Mouse (Mus musculus) neural tube, embryonic 12.5 days (tissue): Measurements from ENCODE around the gene 4933415F23Rik. TPM values are rescaled to one million over a fixed set of nuclear protein-coding genes. Genes with fewer than 3 reads are reported as not detected.
A peak's percentile ranks its signal among the peaks of the same experiment; 100 is the strongest.

ENCODE experiments used
- ATAC-seq: fragments of 200-750 bp; cut with Nextera tagmentation; 2 replicates; pipeline ENCODE4 v1.8.0; 2017; ENCODE audit warnings: low read depth, mild to moderate bottlenecking, moderate TSS enrichment, moderate library complexity; ENCODE audit not compliant: low FRiP score
- H3K27ac ChIP-seq: fragments of 300-500 bp; sonication (generic); 2 replicates; pipeline ENCODE4 v1.5.1; 2016
- H3K27me3 ChIP-seq: fragments of 300-500 bp; sonication (generic); replicated peaks from 2 replicates; pipeline ENCODE4 v1.6.1; 2016; ENCODE audit warnings: mild to moderate bottlenecking
- H3K36me3 ChIP-seq: fragments of 300-500 bp; sonication (generic); 2 replicates; pipeline ENCODE4 v1.6.1; 2016; ENCODE audit warnings: mild to moderate bottlenecking
- H3K4me1 ChIP-seq: fragments of 300-500 bp; sonication (generic); 2 replicates; pipeline ENCODE4 v1.6.1; 2016
- H3K4me2 ChIP-seq: fragments of 300-500 bp; sonication (generic); replicated peaks from 2 replicates; pipeline ENCODE4 v1.6.1; 2016; ENCODE audit warnings: mild to moderate bottlenecking
- H3K4me3 ChIP-seq: fragments of 300-500 bp; sonication (generic); 2 replicates; pipeline ENCODE4 v1.5.1; 2016
- H3K9ac ChIP-seq: fragments of 300-500 bp; sonication (generic); 2 replicates; pipeline ENCODE4 v1.6.1; 2016; ENCODE audit warnings: mild to moderate bottlenecking
- H3K9me3 ChIP-seq: fragments of 300-500 bp; sonication (generic); 2 replicates; pipeline ENCODE4 v1.6.1; 2016; ENCODE audit warnings: mild to moderate bottlenecking
- WGBS: fragments of 180-500 bp; shearing (Covaris S2); methylation state at CpG from one replicate; pipeline ENCODE4 v1.1.7; 2016; 5-methylcytosine and 5-hydroxymethylcytosine counted together
- polyA plus RNA-seq: library from polyadenylated mRNA; unstranded; fragments of >200 nt; fragmentation: Nextera tagmentation; extraction: Ambion mirVana; gene quantifications from 2 replicates; pipeline ENCODE4 v1.2.1, GENCODE M21; 2016

Gene 4933415F23Rik
- polyA plus RNA-seq, 1 experiment from 2014 or later: not detected

DNA sequence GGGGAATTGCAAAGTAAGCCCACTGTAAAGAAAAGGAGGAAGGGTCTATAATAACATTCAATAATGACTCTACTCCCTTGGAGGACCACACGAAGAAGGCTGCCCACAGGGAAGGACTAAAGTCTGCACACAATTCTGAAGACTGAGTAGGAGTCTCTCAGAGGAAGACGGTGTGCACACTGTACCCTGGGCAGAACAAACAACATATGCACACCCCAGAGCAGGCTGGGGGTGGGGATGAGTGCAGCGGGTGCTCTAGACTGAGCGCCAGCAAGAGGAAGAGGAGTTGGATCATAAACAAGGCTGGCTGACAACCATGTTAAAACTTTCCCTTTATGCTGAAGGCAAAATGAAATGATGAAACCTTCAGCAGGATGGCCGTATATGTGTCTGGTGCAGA lies 34.3 kb downstream of the 4933415F23Rik start:
- Histone ChIP-seq H3K27me3 (no peaks in the 10 kb centered on the region), H3K4me3 (no peak overlapping the region), H3K9me3 (no peaks in the 10 kb centered on the region), H3K4me1 (no peaks in the 10 kb centered on the region), H3K27ac (no peak overlapping the region), H3K36me3 (no peaks in the 10 kb centered on the region), H3K9ac (no peak overlapping the region), H3K4me2 (no peak overlapping the region)
- ATAC-seq: no peak
- 82% methylated on average over 5 of the region's 5 CpGs for WGBS

GRCm38 (mm10) chr1:23064717-23065475 lies 37.2 kb downstream of the 4933415F23Rik start:
- Histone ChIP-seq H3K27me3 (no peaks in the 10 kb centered on the region), H3K27ac (no peak overlapping the region), H3K4me3 (no peak overlapping the region), H3K36me3 (no peaks in the 10 kb centered on the region), H3K4me2 (no peak overlapping the region), H3K4me1 (no peaks in the 10 kb centered on the region), H3K9ac (no peak overlapping the region), H3K9me3 (no peaks in the 10 kb centered on the region)
- no peak for ATAC-seq
- WGBS: 73% methylated on average over 4 of the region's 4 CpGs

- 86% methylated on average over 2 of the region's 2 CpGs for WGBS
- Histone ChIP-seq H3K4me1 (no peaks in the 10 kb centered on the region), H3K27me3 (no peaks in the 10 kb centered on the region), H3K4me2 (no peak overlapping the region), H3K36me3 (no peaks in the 10 kb centered on the region), H3K27ac (no peak overlapping the region), H3K9ac (no peak overlapping the region), H3K9me3 (no peaks in the 10 kb centered on the region), H3K4me3 (no peak overlapping the region)
- no peak for ATAC-seq
These were observed 38.1 kb downstream of the 4933415F23Rik start for GRCm38 (mm10) chr1:23063946-23064345.

- no peaks in the 10 kb centered on the region for H3K36me3 ChIP-seq
- H3K9me3 ChIP-seq: no peaks in the 10 kb centered on the region
- H3K4me3 ChIP-seq: no peak overlapping the region
- 27% methylated on average over 14 of the region's 14 CpGs for WGBS
- ATAC-seq: peak; percentile 82
- no peaks in the 10 kb centered on the region for H3K4me1 ChIP-seq
- no peak overlapping the region for H3K9ac ChIP-seq
- no peak overlapping the region for H3K4me2 ChIP-seq
- no peak overlapping the region for H3K27ac ChIP-seq
- H3K27me3 ChIP-seq: no peaks in the 10 kb centered on the region
These were observed 40.3 kb downstream of the 4933415F23Rik start for GRCm38 (mm10) chr1:23061614-23062373.

DNA sequence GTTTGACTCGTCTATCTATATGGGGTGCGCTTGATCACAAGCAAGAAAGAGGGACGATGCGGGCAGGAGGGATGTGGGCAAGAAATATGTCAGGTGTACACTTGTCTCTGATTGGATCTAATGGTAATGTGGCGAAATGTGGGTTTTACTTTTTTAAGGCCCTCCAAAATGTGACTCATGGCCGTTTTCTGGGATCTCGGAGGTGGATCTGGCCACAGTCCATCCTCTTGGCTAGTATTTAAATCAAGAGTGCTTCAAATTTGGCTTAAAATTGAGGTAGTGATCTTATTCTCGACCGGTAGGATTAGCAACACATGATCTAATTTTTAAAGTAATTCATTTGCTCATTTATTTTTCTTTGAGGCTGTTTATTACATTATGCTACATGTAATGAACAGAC lies 42.0 kb downstream of the 4933415F23Rik start:
- no peak overlapping the region for H3K27ac ChIP-seq
- no peaks in the 10 kb centered on the region for H3K4me1 ChIP-seq
- no peak overlapping the region for H3K4me2 ChIP-seq
- H3K9me3 ChIP-seq: no peaks in the 10 kb centered on the region
- no peaks in the 10 kb centered on the region for H3K27me3 ChIP-seq
- 91% methylated on average over 9 of the region's 9 CpGs for WGBS
- H3K9ac ChIP-seq: no peak overlapping the region
- H3K4me3 ChIP-seq: no peak overlapping the region
- no peaks in the 10 kb centered on the region for H3K36me3 ChIP-seq
- no peak for ATAC-seq
